Mouse (Mus musculus) CH12.LX (cell line): ENCODE data around the gene Ift27.

Experiments
- CTCF ChIP-seq, 2 experiments: IDR thresholded peaks in 1 of 2; conservative IDR thresholded peaks in 1 of 2; 2 replicates each; pipeline ENCODE4 v1.5.1; 2011 to 2012; ENCODE audit warnings: low read depth in 2 of 2, low read length in 2 of 2, improper control_type of control experiment in 1 of 2, inconsistent platforms in 1 of 2, mild to moderate bottlenecking in 1 of 2, moderate library complexity in 1 of 2
- E2F4 ChIP-seq: IDR thresholded peaks from 2 replicates; pipeline ENCODE4 v1.6.1; 2011; ENCODE audit warnings: low read depth, low read length, improper control_type of control experiment; ENCODE audit not compliant: insufficient replicate concordance
- ELF1 ChIP-seq: IDR thresholded peaks from 2 replicates; pipeline ENCODE4 v1.6.1; 2014; ENCODE audit warnings: low read depth, mild to moderate bottlenecking, inconsistent platforms, low read length, improper control_type of control experiment
- EP300 ChIP-seq: IDR thresholded peaks from 2 replicates; pipeline ENCODE4 v1.6.1; 2011; ENCODE audit warnings: low read length, improper control_type of control experiment
- GABPA ChIP-seq: IDR thresholded peaks from 2 replicates; pipeline ENCODE4 v1.6.1; 2012; ENCODE audit warnings: low read depth, low read length, improper control_type of control experiment, inconsistent platforms; ENCODE audit not compliant: insufficient replicate concordance
- MAZ ChIP-seq: IDR thresholded peaks from 2 replicates; pipeline ENCODE4 v1.6.1; 2012; ENCODE audit warnings: low read depth, mild to moderate bottlenecking, inconsistent platforms, low read length, improper control_type of control experiment, moderate library complexity
- POLR2A ChIP-seq: IDR thresholded peaks from 2 replicates; pipeline ENCODE4 v1.6.1; 2011; ENCODE audit warnings: low read depth, mild to moderate bottlenecking, improper control_type of control experiment, low read length
- TCF12 ChIP-seq: IDR thresholded peaks from 2 replicates; pipeline ENCODE4 v1.6.1; 2014; ENCODE audit warnings: low read depth, mild to moderate bottlenecking, inconsistent platforms, low read length, improper control_type of control experiment

DNA sequence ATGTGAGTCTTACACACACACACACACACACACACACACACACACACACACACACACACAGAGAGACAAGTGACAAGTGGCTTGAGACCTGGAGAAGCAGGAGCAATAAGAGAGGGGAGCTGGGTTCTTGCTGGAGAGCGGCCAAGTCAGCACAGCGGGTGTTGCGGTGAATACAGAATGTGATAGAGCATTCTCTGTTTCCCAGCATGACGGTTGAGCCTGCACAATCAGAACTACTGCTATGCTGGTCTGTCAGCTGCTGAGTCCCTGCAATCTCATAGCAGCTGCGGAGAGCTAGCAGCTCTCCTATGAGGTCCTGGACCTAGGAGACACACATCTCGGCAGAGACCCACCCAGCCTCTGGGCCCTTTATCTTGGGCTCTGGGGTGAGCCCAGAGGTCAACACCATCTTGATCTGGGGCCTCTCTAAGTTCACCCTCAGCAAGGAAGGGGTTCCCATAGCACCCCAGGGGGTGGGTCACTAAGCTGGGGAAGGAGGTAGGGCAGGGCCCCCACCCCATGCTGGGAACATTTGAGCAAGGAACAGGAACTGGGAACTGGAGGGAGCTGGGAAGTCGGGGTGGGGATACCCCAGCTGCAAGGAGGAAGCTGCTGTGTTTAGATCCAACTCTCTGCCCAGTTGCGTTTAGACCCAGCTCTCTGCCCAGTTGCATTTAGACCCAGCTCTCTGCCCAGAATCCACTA lies 7.9 kb upstream of the Ift27 start:
- no peak for TF ChIP-seq CTCF (conservative IDR thresholded peaks at IDR 0.05 in 1 of 2, IDR thresholded peaks at IDR 0.05 in 1 of 2; ENCODE audit: low read depth in 2 of 2, low read length in 2 of 2)
- no peak for TF ChIP-seq MAZ
- TF ChIP-seq EP300: no peak
- no peak for TF ChIP-seq GABPA
- no peak for TF ChIP-seq POLR2A
- no peak for TF ChIP-seq ELF1
- TF ChIP-seq TCF12: no peak
- no peak for TF ChIP-seq E2F4
